Mouse (Mus musculus) CH12.LX (cell line): ENCODE data around the gene Ninj1.

Experiments used
- CTCF ChIP-seq, 2 experiments: IDR thresholded peaks in 1 of 2; conservative IDR thresholded peaks in 1 of 2; 2 replicates each; pipeline ENCODE4 v1.5.1; 2011 to 2012; ENCODE audit warnings: low read depth in 2 of 2, low read length in 2 of 2, improper control_type of control experiment in 1 of 2, inconsistent platforms in 1 of 2, mild to moderate bottlenecking in 1 of 2, moderate library complexity in 1 of 2
- EP300 ChIP-seq: IDR thresholded peaks from 2 replicates; pipeline ENCODE4 v1.6.1; 2011; ENCODE audit warnings: low read length, improper control_type of control experiment
- MAFK ChIP-seq: IDR thresholded peaks from 2 replicates; pipeline ENCODE4 v1.6.1; 2011; ENCODE audit warnings: low read length, improper control_type of control experiment; ENCODE audit not compliant: insufficient replicate concordance
- MAX ChIP-seq: IDR thresholded peaks from 2 replicates; pipeline ENCODE4 v1.6.1; 2011; ENCODE audit warnings: low read length, improper control_type of control experiment
- PAX5 ChIP-seq: IDR thresholded peaks from 2 replicates; pipeline ENCODE4 v1.6.1; 2012; ENCODE audit warnings: low read length, inconsistent platforms, mixed read lengths
- POLR2A ChIP-seq: IDR thresholded peaks from 2 replicates; pipeline ENCODE4 v1.6.1; 2011; ENCODE audit warnings: low read depth, mild to moderate bottlenecking, improper control_type of control experiment, low read length
- POLR2AphosphoS2 ChIP-seq: IDR thresholded peaks from 2 replicates; pipeline ENCODE4 v1.6.1; 2011; ENCODE audit warnings: low read depth, low read length, improper control_type of control experiment
- RCOR1 ChIP-seq: conservative IDR thresholded peaks from 2 replicates; pipeline ENCODE4 v1.6.1; 2012; ENCODE audit warnings: low read depth, mild to moderate bottlenecking, inconsistent platforms, low read length, improper control_type of control experiment
- ZC3H11A ChIP-seq: IDR thresholded peaks from 2 replicates; pipeline ENCODE4 v1.6.1; 2012; ENCODE audit warnings: low read depth, mild to moderate bottlenecking, inconsistent platforms, low read length, improper control_type of control experiment
- ZKSCAN1 ChIP-seq: IDR thresholded peaks from 2 replicates; pipeline ENCODE4 v1.6.1; 2012; ENCODE audit warnings: low read depth, inconsistent platforms, low read length, improper control_type of control experiment, borderline replicate concordance

DNA sequence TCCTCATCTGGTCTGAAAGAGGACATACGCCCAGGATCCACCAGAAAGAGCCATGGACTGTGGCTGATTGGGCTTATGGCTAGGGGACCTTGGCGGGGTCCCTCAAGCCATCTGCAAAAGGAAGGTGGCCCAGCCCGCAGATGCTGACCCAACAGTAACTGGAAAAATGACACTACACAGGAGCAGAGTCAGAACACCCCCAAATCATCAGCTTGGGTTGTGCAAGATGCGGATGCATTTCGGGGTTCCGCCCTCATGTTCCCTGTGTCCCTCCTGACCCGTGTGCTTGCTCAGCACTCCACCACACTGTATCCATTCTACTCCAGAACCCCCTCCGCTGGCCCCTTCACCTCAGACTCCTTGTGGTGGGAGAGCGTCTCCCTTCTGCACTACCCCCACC, 11.4 kb downstream of the Ninj1 start:
- TF ChIP-seq CTCF (conservative IDR thresholded peaks at IDR 0.05 in 1 of 2, IDR thresholded peaks at IDR 0.05 in 1 of 2; ENCODE audit: low read depth in 2 of 2, low read length in 2 of 2) (no peak), POLR2A (no peak), ZKSCAN1 (no peak), ZC3H11A (no peak), RCOR1 (no peak), MAX (no peak), PAX5 (no peak), MAFK (no peak), POLR2AphosphoS2 (no peak), EP300 (no peak)
